Mouse (Mus musculus) limb, embryonic 15.5 days (tissue): ENCODE data around the gene Sema3a. TPM values are rescaled to one million over a fixed set of nuclear protein-coding genes. Genes with fewer than 3 reads are reported as not detected.
A peak's percentile ranks its signal among the peaks of the same experiment; 100 is the strongest.

Source experiments
- ATAC-seq: fragments of 200-750 bp; cut with Nextera tagmentation; 2 replicates; pipeline ENCODE4 v1.8.0; 2017; ENCODE audit warnings: low read depth, moderate TSS enrichment; ENCODE audit not compliant: insufficient number of reproducible peaks, low FRiP score, low TSS enrichment
- H3K27ac ChIP-seq: fragments of 300-500 bp; sonication (generic); 2 replicates; pipeline ENCODE4 v1.5.1; 2015; ENCODE audit warnings: moderate library complexity, mild to moderate bottlenecking, inconsistent platforms
- H3K27me3 ChIP-seq: fragments of 300-500 bp; sonication (generic); 2 replicates; pipeline ENCODE4 v1.6.1; 2015; ENCODE audit warnings: inconsistent platforms
- H3K36me3 ChIP-seq: fragments of 300-500 bp; sonication (generic); 2 replicates; pipeline ENCODE4 v1.6.1; 2015; ENCODE audit warnings: inconsistent platforms
- H3K4me1 ChIP-seq: fragments of 300-500 bp; sonication (generic); 2 replicates; pipeline ENCODE4 v1.6.1; 2015; ENCODE audit warnings: inconsistent platforms
- H3K4me2 ChIP-seq: fragments of 300-500 bp; sonication (generic); 2 replicates; pipeline ENCODE4 v1.6.1; 2015; ENCODE audit warnings: mild to moderate bottlenecking, inconsistent platforms
- H3K4me3 ChIP-seq: fragments of 300-500 bp; sonication (generic); 2 replicates; pipeline ENCODE4 v1.5.1; 2015; ENCODE audit warnings: mild to moderate bottlenecking, inconsistent platforms
- H3K9ac ChIP-seq: fragments of 300-500 bp; sonication (generic); 2 replicates; pipeline ENCODE4 v1.6.1; 2015; ENCODE audit warnings: inconsistent platforms
- H3K9me3 ChIP-seq: fragments of 300-500 bp; sonication (generic); 2 replicates; pipeline ENCODE4 v1.6.1; 2016; ENCODE audit warnings: inconsistent platforms
- WGBS: fragments of 180-500 bp; shearing (Covaris S2); methylation state at CpG from one replicate; pipeline ENCODE4 v1.1.7; 2015; 5-methylcytosine and 5-hydroxymethylcytosine counted together
- polyA plus RNA-seq: library from polyadenylated mRNA; unstranded; fragments of >200 nt; fragmentation: Nextera tagmentation; extraction: Ambion mirVana; gene quantifications from 2 replicates; pipeline ENCODE4 v1.2.1, GENCODE M21; 2015

Gene Sema3a
- polyA plus RNA-seq: 32.9 and 44.2 TPM in 2 replicates

DNA sequence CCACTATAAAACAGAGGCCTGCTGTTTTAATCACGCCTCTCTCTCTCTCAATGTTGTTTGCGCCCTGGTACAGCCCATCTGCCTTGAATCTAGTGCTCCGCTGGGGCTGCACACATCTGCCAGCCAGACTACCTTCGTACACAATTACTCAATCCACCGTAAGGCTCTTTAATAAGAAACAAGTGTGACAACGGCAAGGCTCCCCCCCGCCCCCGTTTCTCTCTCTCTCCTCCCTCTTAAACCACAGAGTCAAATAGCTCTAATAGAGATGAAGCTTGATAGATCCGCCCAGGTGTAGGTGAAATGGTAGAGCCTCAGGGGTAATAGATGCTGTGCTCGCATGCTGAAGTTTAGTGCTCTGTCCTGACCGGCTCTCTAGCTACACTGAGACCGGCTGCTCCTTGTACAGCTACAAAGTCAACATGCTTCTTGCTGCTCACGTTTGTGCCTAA, at the start of gene Sema3a:
TSS of gene Sema3a (plus strand) at position 174 of the 452 bp plus-strand sequence.
- H3K4me2 ChIP-seq: peak within 1 kb of the TSS; percentile 47
- no peaks in the 10 kb centered on the region for H3K9me3 ChIP-seq
- peak within 1 kb of the TSS; percentile 42 for H3K4me3 ChIP-seq
- peak within 1 kb of the TSS; percentile 20; the same call in 1 of the 2 replicates for H3K9ac ChIP-seq
- H3K27ac ChIP-seq: peak within 1 kb of the TSS; percentile 78
- H3K4me1 ChIP-seq: peaks cover 8% of the 10 kb centered on the region; the same call in 1 of the 2 replicates
- ATAC-seq: no peak
- 10% methylated on average over 13 of the region's 13 CpGs for WGBS
- H3K36me3 ChIP-seq: no peaks in the 10 kb centered on the region
- no peaks in the 10 kb centered on the region for H3K27me3 ChIP-seq

DNA sequence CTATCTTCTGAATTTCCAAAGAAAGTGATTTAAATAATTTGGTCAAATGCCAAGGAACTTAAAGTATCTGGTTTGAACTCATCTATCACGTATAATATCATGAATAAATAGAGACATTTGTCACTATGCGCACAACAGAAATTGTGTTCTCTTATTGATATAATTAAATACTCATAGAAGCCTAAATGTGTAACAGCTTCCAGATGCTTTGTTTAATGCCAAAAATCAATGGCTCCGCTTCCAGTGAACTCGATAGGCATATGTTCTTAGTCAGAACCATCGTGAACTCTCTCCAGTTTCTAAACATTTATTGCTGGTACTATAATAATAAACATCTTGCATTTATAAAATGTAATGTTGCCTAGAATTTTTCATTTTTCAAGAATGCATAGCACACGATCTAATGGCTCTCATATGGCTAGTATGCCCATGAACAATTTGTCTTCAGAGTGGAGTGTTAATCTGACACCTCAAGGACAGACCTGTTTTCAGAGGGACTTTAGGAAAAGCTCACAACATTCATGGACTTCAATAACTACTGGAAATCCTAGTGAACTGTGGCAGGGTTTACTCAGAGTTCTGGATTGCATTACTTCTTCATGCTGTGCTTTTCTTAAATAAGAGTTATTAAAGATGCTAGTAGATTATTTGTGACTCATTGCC, 40.3 kb upstream of the Sema3a start:
- H3K27ac ChIP-seq: no peak overlapping the region
- ATAC-seq: no peak
- no peak overlapping the region for H3K9ac ChIP-seq
- 39% methylated on average over 6 of the region's 6 CpGs for WGBS
- no peak overlapping the region for H3K4me3 ChIP-seq
- H3K4me1 ChIP-seq: no peaks in the 10 kb centered on the region
- H3K9me3 ChIP-seq: no peaks in the 10 kb centered on the region
- H3K36me3 ChIP-seq: no peaks in the 10 kb centered on the region
- H3K4me2 ChIP-seq: no peak overlapping the region
- H3K27me3 ChIP-seq: no peaks in the 10 kb centered on the region

DNA sequence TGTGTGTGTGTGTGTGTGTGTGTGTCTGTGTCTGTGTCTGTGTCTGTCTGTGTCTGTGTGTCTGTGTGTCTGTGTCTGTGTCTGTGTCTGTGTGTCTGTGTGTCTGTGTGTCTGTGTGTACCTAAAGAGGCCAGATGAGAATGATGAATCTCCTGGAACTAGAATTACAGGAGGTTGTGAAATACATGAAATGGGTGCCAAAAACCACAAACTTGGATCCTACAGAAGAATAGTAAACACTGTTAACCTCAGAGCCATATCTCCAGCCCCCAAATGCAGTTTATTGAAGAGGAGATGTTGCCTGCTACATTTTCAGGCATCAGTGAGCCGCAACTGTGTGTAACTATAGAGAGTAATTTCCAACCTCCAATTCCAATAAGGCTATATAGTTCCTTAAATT, 34.8 kb upstream of the Sema3a start:
- no peak for ATAC-seq
- no peak overlapping the region for H3K9ac ChIP-seq
- no peak overlapping the region for H3K4me2 ChIP-seq
- WGBS: 75% methylated on average over 1 of the region's 1 CpGs
- H3K36me3 ChIP-seq: no peaks in the 10 kb centered on the region
- no peaks in the 10 kb centered on the region for H3K27me3 ChIP-seq
- H3K9me3 ChIP-seq: no peaks in the 10 kb centered on the region
- no peaks in the 10 kb centered on the region for H3K4me1 ChIP-seq
- H3K4me3 ChIP-seq: no peak overlapping the region
- H3K27ac ChIP-seq: no peak overlapping the region

DNA sequence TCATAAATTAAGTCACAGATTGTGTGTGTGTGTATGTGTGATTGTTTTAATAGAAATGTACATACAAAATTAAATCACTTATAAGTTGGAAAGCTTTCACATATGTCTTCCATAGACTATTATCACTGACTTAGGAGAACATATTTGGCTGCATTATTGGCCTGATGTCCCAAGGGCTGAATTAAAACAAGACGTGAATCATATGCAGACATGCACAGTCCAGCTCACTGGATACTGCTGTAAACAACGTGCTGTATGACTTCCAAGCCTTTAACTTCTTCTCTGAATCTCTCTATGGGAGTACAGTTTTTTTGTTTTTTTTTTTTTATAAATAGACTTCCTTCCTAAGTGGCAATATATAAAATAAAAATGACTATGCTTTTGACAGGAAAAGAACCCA, 15.7 kb upstream of the Sema3a start:
- Histone ChIP-seq H3K9me3 (no peaks in the 10 kb centered on the region), H3K27ac (no peak overlapping the region), H3K9ac (no peak overlapping the region), H3K4me1 (no peaks in the 10 kb centered on the region), H3K4me3 (no peak overlapping the region), H3K4me2 (no peak overlapping the region), H3K36me3 (no peaks in the 10 kb centered on the region), H3K27me3 (no peaks in the 10 kb centered on the region)
- ATAC-seq: no peak
- WGBS: 29% methylated on average over 2 of the region's 2 CpGs

DNA sequence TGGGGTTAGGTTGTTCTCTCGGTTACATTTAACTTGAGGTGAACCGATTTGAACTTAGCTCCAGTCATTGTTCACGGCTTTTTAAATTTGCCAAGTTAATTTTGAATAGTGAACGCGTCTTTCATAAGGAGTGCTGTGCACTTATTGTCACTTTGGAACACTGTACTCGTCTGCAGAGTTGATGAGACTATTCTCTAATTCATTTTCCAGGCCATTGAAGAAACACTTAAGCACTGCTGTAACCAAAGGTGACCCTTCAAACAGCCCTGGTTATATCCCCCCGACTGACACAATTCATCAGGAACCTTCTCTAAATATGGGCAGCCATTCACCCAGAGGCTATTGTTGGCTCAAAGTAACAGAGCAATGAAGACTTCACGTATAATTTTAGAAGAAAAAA, 8.0 kb upstream of the Sema3a start:
- 80% methylated on average over 8 of the region's 8 CpGs for WGBS
- Histone ChIP-seq H3K27ac (no peak overlapping the region), H3K9me3 (no peaks in the 10 kb centered on the region; the same call in 1 of the 2 replicates), H3K4me3 (no peak overlapping the region), H3K4me2 (no peak overlapping the region), H3K4me1 (no peaks in the 10 kb centered on the region), H3K9ac (no peak overlapping the region), H3K36me3 (no peaks in the 10 kb centered on the region), H3K27me3 (no peaks in the 10 kb centered on the region)
- ATAC-seq: no peak

DNA sequence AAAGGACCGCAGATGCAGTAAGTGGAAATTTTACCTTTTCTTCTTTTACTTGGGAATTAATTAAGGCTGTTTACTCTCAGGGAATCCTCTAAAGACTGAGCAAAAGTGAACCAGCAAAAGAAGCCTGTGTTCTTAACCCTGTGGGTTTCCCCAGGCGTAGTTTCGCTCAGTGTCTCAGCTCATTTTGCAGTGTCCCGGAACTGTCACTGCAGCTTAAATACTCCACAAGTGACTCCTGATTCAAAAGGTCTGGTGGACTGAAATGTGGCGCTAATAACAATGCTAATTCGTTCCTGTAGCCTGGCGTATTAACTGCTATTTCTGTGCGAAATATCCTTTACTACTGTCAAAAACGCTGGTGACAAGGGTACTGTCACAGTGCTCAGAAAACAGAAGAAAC, 543 bp downstream of the Sema3a start:
- 13% methylated on average over 9 of the region's 9 CpGs for WGBS
- no peaks in the 10 kb centered on the region for H3K9me3 ChIP-seq
- no peaks in the 10 kb centered on the region for H3K27me3 ChIP-seq
- H3K36me3 ChIP-seq: no peaks in the 10 kb centered on the region
- H3K4me2 ChIP-seq: peak overlapping the region; percentile 47
- H3K9ac ChIP-seq: peak overlapping the region; percentile 20; the same call in 1 of the 2 replicates
- no peak for ATAC-seq
- H3K27ac ChIP-seq: peak overlapping the region; percentile 78
- peaks cover 8% of the 10 kb centered on the region; the same call in 1 of the 2 replicates for H3K4me1 ChIP-seq
- peak overlapping the region; percentile 42 for H3K4me3 ChIP-seq

DNA sequence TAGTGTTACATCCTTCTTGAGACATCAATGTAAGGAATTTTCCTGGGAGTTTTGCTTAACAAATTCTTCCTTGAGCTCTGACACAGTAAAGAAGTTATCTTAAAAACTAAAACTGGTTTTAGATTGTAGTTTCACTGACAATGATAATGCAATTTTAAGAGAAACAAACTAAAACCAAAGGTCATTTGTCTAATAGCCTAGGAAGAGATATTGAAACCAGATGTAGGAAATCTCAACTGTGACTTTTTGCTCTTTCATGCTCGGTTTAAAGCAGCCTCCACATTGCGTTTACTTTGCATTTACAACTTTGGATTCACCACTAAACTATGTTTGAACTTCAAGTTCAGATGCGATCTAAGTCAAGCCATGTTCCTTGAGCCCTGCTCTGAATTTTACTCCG, 982 bp downstream of the Sema3a start:
- Histone ChIP-seq H3K9ac (peak overlapping the region; percentile 20; the same call in 1 of the 2 replicates), H3K27ac (peak overlapping the region; percentile 78)

DNA sequence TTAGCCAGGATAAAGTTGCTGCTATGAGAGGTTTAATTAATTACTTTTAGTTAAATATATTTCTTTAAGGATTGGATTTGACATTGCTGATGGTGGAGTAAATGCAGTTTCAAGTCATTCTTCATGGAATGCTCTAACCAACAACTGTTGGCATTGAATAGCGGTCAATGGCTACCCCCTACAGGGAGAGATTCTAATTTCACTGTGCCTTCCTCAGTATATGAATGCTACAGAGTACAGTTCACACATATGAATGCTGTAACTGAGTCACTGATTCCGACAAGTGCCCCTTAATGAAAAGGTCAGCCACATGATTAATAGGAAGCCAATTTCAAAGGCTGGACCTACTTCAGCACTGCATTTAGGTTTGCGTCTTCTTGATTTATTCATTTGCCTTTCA, 1.9 kb downstream of the Sema3a start:
- H3K4me1 ChIP-seq: peaks cover 8% of the 10 kb centered on the region; the same call in 1 of the 2 replicates
- no peaks in the 10 kb centered on the region for H3K36me3 ChIP-seq
- WGBS: 27% methylated on average over 3 of the region's 3 CpGs
- no peak overlapping the region for H3K9ac ChIP-seq
- no peaks in the 10 kb centered on the region for H3K27me3 ChIP-seq
- peak overlapping the region; percentile 24 for H3K4me3 ChIP-seq
- H3K27ac ChIP-seq: no peak overlapping the region
- H3K4me2 ChIP-seq: peak overlapping the region; percentile 22; the same call in 1 of the 2 replicates
- H3K9me3 ChIP-seq: no peaks in the 10 kb centered on the region
- ATAC-seq: no peak

More for the DNA sequence above, 982 bp downstream of the Sema3a start:
- Histone ChIP-seq H3K4me2 (peak overlapping the region; percentile 47), H3K9me3 (no peaks in the 10 kb centered on the region), H3K36me3 (no peaks in the 10 kb centered on the region), H3K4me3 (peak overlapping the region; percentile 42), H3K27me3 (no peaks in the 10 kb centered on the region), H3K4me1 (peaks cover 8% of the 10 kb centered on the region; the same call in 1 of the 2 replicates)
- no peak for ATAC-seq
- 16% methylated on average over 4 of the region's 4 CpGs for WGBS

DNA sequence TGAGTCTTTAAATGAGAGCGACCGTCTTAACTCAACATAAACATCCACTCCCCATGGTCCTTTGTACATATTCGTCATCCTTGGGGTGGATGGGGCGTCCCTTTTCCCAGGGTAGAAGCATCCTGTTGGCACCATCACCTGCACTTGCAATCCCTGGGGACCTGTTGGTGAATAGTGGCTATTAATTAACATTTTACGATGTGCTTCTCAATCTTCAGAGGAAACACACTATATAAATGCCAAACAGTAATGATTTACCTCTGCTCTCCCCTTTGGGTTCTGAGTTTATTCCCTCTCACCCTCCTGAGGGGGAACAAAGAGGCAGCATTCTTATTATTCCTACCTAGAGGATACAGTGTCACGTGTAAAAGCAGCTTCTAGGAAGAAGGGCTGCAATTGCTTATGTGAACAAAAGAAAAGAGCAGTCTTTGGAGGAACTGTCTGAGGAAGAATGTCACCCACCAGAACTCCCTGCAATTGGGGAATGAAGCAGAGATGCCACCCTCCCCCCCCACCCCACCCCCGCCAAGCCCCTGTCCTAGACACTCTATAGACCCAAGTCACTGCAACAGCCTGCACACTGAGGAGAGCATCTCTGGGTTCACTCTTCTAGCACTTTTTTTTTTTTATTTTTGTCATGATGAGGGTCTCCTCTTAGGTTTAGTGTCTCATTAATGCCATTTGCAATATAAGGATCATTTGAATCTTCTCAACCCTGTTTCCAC, 19.7 kb downstream of the Sema3a start:
- Histone ChIP-seq H3K27me3 (no peaks in the 10 kb centered on the region), H3K4me3 (no peak overlapping the region), H3K4me2 (no peak overlapping the region), H3K9ac (no peak overlapping the region), H3K9me3 (no peaks in the 10 kb centered on the region), H3K36me3 (no peaks in the 10 kb centered on the region), H3K27ac (no peak overlapping the region), H3K4me1 (no peaks in the 10 kb centered on the region)
- WGBS: 32% methylated on average over 7 of the region's 7 CpGs
- no peak for ATAC-seq

DNA sequence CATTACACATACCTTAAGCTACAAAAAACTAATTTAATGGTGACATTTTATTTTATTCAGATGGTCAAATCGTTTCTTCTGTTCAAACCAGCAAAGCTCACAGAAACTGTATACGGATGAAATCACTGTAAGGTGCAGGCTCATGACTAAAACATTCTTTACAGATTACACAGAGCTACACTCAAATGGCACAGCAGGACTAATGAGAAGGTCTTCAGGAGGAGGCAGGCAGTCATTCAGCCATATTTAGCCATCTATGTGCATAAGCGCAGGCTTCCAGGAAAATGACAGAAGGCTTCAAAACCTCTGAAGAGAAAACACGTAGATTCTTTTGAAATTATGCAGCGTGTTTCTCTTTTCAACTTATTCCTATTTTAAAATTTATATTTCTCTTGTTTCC, 24.7 kb downstream of the Sema3a start:
- no peak for ATAC-seq
- no peak overlapping the region for H3K9ac ChIP-seq
- no peaks in the 10 kb centered on the region for H3K36me3 ChIP-seq
- no peak overlapping the region for H3K27ac ChIP-seq
- 64% methylated on average over 5 of the region's 5 CpGs for WGBS
- H3K9me3 ChIP-seq: no peaks in the 10 kb centered on the region
- H3K4me3 ChIP-seq: no peak overlapping the region
- H3K27me3 ChIP-seq: no peaks in the 10 kb centered on the region
- no peaks in the 10 kb centered on the region for H3K4me1 ChIP-seq
- H3K4me2 ChIP-seq: no peak overlapping the region

DNA sequence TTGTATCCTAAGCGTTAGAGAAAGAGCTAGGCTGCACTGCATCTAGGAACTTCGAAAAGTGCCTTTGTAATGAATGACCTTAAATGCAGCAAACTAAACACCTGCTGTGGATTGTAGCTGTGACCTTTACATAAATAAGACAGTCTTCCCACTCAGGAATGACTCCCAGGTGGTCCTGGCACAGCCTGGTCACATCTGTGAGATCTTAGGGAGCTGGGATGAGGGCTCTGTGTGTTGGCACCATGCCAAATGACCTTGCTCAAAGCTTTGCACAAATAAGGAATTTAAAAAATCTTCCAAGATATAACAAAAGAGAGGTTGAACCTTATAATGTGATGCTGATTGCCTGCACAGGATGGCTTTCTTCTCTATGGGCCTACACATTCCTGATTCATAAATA, 25.8 kb downstream of the Sema3a start:
- H3K4me3 ChIP-seq: no peak overlapping the region
- H3K9me3 ChIP-seq: no peaks in the 10 kb centered on the region
- H3K9ac ChIP-seq: no peak overlapping the region
- no peak for ATAC-seq
- H3K27me3 ChIP-seq: no peaks in the 10 kb centered on the region
- no peaks in the 10 kb centered on the region for H3K4me1 ChIP-seq
- H3K4me2 ChIP-seq: no peak overlapping the region
- no peaks in the 10 kb centered on the region for H3K36me3 ChIP-seq
- no peak overlapping the region for H3K27ac ChIP-seq
- 49% methylated on average over 2 of the region's 2 CpGs for WGBS
